In the genomic region with DNA sequence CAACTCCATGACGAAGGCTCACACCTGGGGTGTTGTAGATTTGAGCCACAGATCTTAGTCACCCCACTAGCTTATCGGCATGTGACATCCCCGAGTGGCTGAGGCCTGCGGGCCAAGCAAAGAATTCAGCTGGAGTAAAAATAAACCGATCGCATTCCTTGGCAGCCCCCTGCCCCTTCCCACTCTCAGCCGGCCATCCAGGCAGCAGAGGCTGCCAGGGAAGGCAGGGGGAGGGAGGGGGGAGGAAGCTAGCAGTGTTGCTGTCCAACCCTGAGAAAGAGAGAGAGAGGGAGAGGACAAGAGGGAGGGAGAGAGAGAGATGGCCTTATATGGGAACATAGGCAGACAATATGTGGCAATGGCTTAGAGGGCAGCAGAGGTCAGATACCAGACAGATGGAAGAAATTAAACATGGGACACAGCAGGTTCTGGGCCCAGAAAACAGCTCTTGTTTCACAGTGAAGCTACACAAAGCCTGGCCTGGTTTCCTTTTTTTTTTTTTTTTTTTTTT, we compare ENCODE assay signal across 8 mouse cellular contexts. TPM values are rescaled to one million over a fixed set of nuclear protein-coding genes. Genes with fewer than 3 reads are reported as not detected.
A peak's percentile ranks its signal among the peaks of the same experiment; 100 is the strongest.
DNase-seq lines count a peak whose midpoint lies in the region; ATAC-seq and TF ChIP-seq lines count a peak whose summit lies in the region.

No protein-coding gene starts in this region.

- TF ChIP-seq EP300 in stomach, postnatal 0 days (optimal IDR thresholded peaks at IDR 0.05) = peak; percentile 86

- no peaks in the 10 kb centered on the region for H3K36me3 ChIP-seq in lung, embryonic 15.5 days
- no peaks in the 10 kb centered on the region for H3K36me3 ChIP-seq in stomach, postnatal 0 days (ENCODE audit: control insufficient read depth, insufficient read depth, low read length)

- H3K9ac ChIP-seq in lung, embryonic 15.5 days = no peak overlapping the region
- no peak overlapping the region; the same call in 1 of the 2 replicates for H3K9ac ChIP-seq in stomach, postnatal 0 days (ENCODE audit: low read length)

- H3K4me3 ChIP-seq in lung, embryonic 15.5 days = no peak overlapping the region
- H3K4me3 ChIP-seq in stomach, postnatal 0 days (ENCODE audit: low read depth, low read length) = no peak overlapping the region

- H3K27ac ChIP-seq in lung, embryonic 15.5 days = peak overlapping the region; percentile 81
- H3K27ac ChIP-seq in stomach, postnatal 0 days (replicated peaks) = peak overlapping the region; percentile 88

- H3K4me2 ChIP-seq in lung, embryonic 15.5 days = no peak overlapping the region
- no peak overlapping the region for H3K4me2 ChIP-seq in stomach, postnatal 0 days (replicated peaks; ENCODE audit: low read depth)

- ATAC-seq in lung, embryonic 15.5 days (ENCODE audit: borderline replicate concordance, extremely low read depth, low FRiP score, low TSS enrichment) = peak; percentile 94
- ATAC-seq in stomach, postnatal 0 days (ENCODE audit: low FRiP score, low TSS enrichment) = peak; percentile 92

- 6% methylated on average over 7 of the region's 7 CpGs for WGBS in lung, embryonic 15.5 days
- WGBS in stomach, postnatal 0 days = 18% methylated on average over 7 of the region's 7 CpGs

- no peaks in the 10 kb centered on the region for H3K9me3 ChIP-seq in lung, embryonic 15.5 days
- H3K9me3 ChIP-seq in stomach, postnatal 0 days (ENCODE audit: control insufficient read depth, low read length) = no peaks in the 10 kb centered on the region

- TF ChIP-seq CTCF in stomach, postnatal 0 days (IDR thresholded peaks at IDR 0.05; ENCODE audit: low read depth) = no peak

- DNase-seq in adrenal gland, adult 2 months = peak; percentile 46
- DNase-seq in adrenal gland, adult 8-10 months = no peak
- peak; percentile 96 for DNase-seq in NIH3T3 (ENCODE audit: low read depth)
- peak; percentile 84 for DNase-seq in gastrocnemius, postnatal 25 days
- peak; percentile 72 for DNase-seq in hindlimb bud, embryonic 11.5 days (ENCODE audit: extremely low spot score, low read depth, low spot score)
- DNase-seq in stomach, postnatal 0 days (ENCODE audit: low spot score) = peak; percentile 56
- DNase-seq in spleen, adult 18-20 months = no peak

- H3K27me3 ChIP-seq in lung, embryonic 15.5 days = no peaks in the 10 kb centered on the region
- H3K27me3 ChIP-seq in stomach, postnatal 0 days (ENCODE audit: control insufficient read depth, insufficient read depth, low read length) = no peaks in the 10 kb centered on the region

- H3K4me1 ChIP-seq in lung, embryonic 15.5 days = no peaks in the 10 kb centered on the region; the same call in none of the 2 replicates
- no peaks in the 10 kb centered on the region for H3K4me1 ChIP-seq in stomach, postnatal 0 days (replicated peaks; ENCODE audit: control insufficient read depth, insufficient read depth)

RNA-seq across cellular contexts. Expression of gene Ift81, which starts 7.1 kb away (rescaled TPM):
- 10 to 100 TPM in 1 of 2 experiments, 1 to 10 TPM in 1; 6.5 to 15.7 TPM for total RNA-seq in adrenal gland, adult 2 months (2021)
- 1.4 and 2.2 TPM in 2 replicates for polyA plus RNA-seq in adrenal gland, adult 2 months (2012; rRNA removed)
- 10 to 100 TPM; 13.9 to 30.8 (median 21.5) TPM for total RNA-seq in adrenal gland, adult 8-10 months (2022)
- total RNA-seq in gastrocnemius, postnatal 25 days (2021) = 1 to 10 TPM; 2.6 to 7.1 TPM
- 36.3 and 37.3 TPM in 2 replicates for polyA plus RNA-seq in lung, embryonic 15.5 days (2015; fragmentation: Nextera tagmentation; extraction: Ambion mirVana)
- polyA plus RNA-seq in stomach, postnatal 0 days (2015; fragmentation: Nextera tagmentation; extraction: Ambion mirVana) = 16.3 and 17.4 TPM in 2 replicates

RNA-seq across cellular contexts. Expression of gene P2rx7, which starts 22.3 kb away (rescaled TPM):
- 1 to 10 TPM; 3.0 to 3.3 TPM for total RNA-seq in adrenal gland, adult 2 months (2021)
- polyA plus RNA-seq in adrenal gland, adult 2 months (2012; rRNA removed) = 3.1 and 5.3 TPM in 2 replicates
- 1 to 10 TPM; 3.3 to 7.1 (median 4.9) TPM for total RNA-seq in adrenal gland, adult 8-10 months (2022)
- 1 to 10 TPM; 1.9 TPM for total RNA-seq in gastrocnemius, postnatal 25 days (2021)
- polyA plus RNA-seq in lung, embryonic 15.5 days (2015; fragmentation: Nextera tagmentation; extraction: Ambion mirVana) = 3.1 and 3.3 TPM in 2 replicates
- 2.1 and 2.7 TPM in 2 replicates for polyA plus RNA-seq in stomach, postnatal 0 days (2015; fragmentation: Nextera tagmentation; extraction: Ambion mirVana)

Comparison
In these comparisons a context has a peak if more than half of its experiments do, and no peak if none do; other contexts are left out.
1. DNase-seq: peak in adrenal gland, adult 2 months (single experiment), NIH3T3 (single experiment), gastrocnemius, postnatal 25 days (single experiment), hindlimb bud, embryonic 11.5 days (single experiment) and stomach, postnatal 0 days (single experiment); none in adrenal gland, adult 8-10 months (single experiment) and spleen, adult 18-20 months (0 of 2).